ENCODE assay signal across 23 mouse cellular contexts in genomic region chr17:5109343-5109742, GRCm38 (mm10).
"Had no signal": no experiment of that assay in that cellular context is flagged by ENCODE, and none has a peak within 500 bp of the region (broad histone marks: within the 10 kb centered on the region; RNA-seq: fewer than 3 reads in every experiment).

No protein-coding gene starts in this region.

- H3K9ac ChIP-seq: limb, embryonic 13.5 days; lung, embryonic 14.5 days; midbrain, embryonic 13.5 days; neural tube, embryonic 13.5 days had no signal

- DNase-seq: kidney, adult 2 months; kidney, postnatal 25 days; layer of hippocampus, adult 9-11 months; lung, embryonic 14.5 days; lung, postnatal 10 days; lung, postnatal 36 days; retina, postnatal 1 day; right cerebral cortex, postnatal 25 days; spleen, adult 18-20 months; thymus, adult 2 months; thymus, postnatal 14 days; thymus, postnatal 4 days had no signal

- H3K4me3 ChIP-seq: layer of hippocampus, adult 2 months; limb, embryonic 10.5 days; limb, embryonic 13.5 days; megakaryocyte, embryonic 14.5 days; midbrain, embryonic 10.5 days; midbrain, embryonic 13.5 days; myocyte; neural tube, embryonic 13.5 days had no signal

- H3K9me3 ChIP-seq: limb, embryonic 10.5 days; limb, embryonic 13.5 days; megakaryocyte, embryonic 14.5 days; midbrain, embryonic 10.5 days; midbrain, embryonic 13.5 days; neural tube, embryonic 13.5 days had no signal

- H3K27me3 ChIP-seq: limb, embryonic 13.5 days; midbrain, embryonic 13.5 days; neural tube, embryonic 13.5 days had no signal

- H3K27ac ChIP-seq: kidney, postnatal 0 days; limb, embryonic 10.5 days; limb, embryonic 13.5 days; midbrain, embryonic 10.5 days; midbrain, embryonic 13.5 days; neural tube, embryonic 13.5 days had no signal

- H3K4me2 ChIP-seq: limb, embryonic 13.5 days; lung, embryonic 14.5 days; midbrain, embryonic 13.5 days; neural tube, embryonic 13.5 days had no signal

- ATAC-seq: intestine, postnatal 0 days; midbrain, embryonic 13.5 days; midbrain, embryonic 16.5 days had no signal

- H3K36me3 ChIP-seq: midbrain, embryonic 13.5 days; neural tube, embryonic 13.5 days had no signal
